Mouse (Mus musculus): Measurements from ENCODE around the gene Dnmbp.

GRCm38 (mm10) chr19:43887242-43887641 lies 52.7 kb downstream of the Dnmbp start:
- TF ChIP-seq CTCF (conservative IDR thresholded peaks at IDR 0.05; ENCODE audit: insufficient read depth, insufficient read length, low read depth, low read length) (no peak; the same call in 1 of the 2 replicates), POLR2A (IDR thresholded peaks at IDR 0.05; ENCODE audit: low read depth, low read length) (no peak)
